Mouse (Mus musculus) embryo, embryonic 10 days (tissue): ENCODE data around the gene Pklr.

Source experiments
- DNase-seq: peaks from one replicate; pipeline ENCODE4 v3.0.0-alpha.2; 2015; ENCODE audit warnings: low spot score

The Pklr gene

DNA sequence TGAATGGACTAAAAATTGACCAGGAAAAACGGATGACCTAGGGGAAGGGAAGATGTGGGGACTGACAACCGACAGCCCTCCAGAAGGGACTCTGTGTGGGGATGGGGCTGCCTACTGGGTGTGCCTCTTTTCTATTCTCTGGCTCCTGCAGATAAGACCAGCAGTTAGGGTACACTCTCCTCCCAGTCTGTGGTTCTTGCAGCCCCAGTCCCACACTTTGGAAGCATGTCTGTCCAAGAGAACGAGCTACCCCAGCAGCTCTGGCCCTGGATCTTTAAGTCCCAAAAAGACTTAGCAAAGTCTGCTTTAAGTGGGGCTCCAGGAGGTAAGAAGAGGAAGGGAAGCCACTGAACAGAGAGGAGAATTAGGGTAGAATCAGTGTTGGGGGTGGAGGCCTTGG is at the start of gene Pklr:
TSS of gene Pklr (plus strand) at position 185 of the 400 bp plus-strand sequence.
- no peak for DNase-seq

DNA sequence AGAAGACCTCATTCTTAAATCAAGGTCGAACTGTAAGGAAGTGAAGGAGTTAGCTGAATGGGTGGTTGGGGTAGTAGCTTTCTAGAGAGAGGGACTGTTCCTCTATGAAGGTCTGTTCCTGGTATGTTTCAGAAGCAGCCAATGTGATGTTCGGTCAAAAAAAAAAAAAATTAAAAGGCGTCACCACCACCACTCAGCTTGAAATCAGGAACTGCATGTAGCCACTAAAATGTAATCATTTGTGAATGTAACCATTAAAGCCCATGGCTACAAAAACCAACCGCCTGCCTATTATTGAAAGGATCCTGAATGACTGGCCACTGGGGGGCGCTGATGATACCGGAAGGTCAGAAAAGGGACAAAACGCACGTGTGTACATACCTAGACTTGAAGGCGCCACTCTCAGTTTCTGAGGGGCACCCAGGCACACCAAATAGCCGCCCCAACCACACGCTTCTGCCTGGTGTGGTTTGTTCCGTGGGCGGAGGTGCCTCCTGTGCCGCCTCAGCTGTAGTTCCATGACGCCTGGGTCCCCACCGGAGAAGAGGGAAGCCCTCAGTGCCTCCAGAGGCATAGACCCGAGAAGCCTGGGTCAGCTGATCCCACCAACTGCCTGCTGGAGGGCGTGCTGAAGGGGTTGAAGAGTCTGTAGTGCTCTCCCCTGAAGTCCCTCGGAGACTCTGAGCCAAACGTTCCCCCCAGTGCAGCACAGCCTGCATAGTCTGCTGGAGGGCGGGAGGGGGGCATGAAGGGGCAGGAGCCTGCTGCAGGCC is 48.4 kb upstream of the Pklr start:
- DNase-seq: peak; percentile 83

DNA sequence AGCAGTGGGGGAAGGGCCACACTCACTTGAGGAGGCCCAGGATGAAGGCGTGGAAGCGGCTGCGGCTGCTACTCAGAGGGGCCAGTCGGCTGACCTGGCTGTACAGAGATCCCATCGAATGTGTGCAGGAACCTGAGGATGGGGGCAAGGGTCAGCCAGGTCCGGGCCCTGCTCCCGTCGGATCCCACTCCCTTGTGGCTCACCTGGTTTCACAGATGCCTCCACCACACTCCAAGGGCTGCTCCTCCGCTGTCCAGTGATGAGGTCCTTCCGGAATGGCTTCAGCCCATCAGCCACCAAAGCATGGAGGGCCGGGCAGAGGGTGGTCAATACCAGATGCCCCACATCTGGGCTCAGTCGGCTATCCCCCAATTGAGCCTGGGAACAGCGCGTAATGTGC is 47.0 kb upstream of the Pklr start:
- DNase-seq: no peak

DNA sequence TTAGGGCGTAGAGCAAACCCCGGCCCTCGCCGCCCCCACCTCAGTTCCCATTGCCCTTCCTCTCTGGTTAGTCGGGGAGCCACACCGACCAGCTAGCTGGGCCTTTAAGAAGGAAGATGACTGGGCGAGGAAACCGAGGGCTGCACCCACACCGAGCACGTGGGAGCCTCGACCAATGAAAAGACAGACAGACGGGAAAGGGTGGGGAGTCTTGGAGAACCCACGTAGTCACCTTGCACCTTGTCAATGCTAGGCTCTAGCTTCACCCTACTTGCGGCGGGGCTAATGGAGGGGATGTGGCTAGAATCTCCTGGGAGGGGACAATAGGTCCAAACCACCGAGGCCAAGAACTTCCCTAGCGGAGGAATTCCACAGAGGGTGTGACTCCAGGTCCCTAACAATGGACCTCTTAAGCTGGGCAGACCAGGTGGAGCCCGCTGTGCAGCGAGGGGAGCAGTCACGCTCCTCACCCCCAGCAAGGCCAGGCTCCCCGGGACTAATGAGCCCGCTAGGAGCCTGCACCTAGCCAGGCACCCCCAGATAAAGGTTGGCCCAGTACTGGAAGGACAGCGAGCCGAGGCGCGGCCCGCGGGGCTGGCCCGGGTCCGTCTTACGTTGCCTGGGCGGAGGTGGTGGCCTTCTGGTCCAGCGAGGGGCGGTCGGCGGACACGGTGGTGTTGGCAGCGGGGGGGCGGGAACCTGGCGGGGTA is 45.9 kb upstream of the Pklr start:
- peak; percentile 88 for DNase-seq

DNA sequence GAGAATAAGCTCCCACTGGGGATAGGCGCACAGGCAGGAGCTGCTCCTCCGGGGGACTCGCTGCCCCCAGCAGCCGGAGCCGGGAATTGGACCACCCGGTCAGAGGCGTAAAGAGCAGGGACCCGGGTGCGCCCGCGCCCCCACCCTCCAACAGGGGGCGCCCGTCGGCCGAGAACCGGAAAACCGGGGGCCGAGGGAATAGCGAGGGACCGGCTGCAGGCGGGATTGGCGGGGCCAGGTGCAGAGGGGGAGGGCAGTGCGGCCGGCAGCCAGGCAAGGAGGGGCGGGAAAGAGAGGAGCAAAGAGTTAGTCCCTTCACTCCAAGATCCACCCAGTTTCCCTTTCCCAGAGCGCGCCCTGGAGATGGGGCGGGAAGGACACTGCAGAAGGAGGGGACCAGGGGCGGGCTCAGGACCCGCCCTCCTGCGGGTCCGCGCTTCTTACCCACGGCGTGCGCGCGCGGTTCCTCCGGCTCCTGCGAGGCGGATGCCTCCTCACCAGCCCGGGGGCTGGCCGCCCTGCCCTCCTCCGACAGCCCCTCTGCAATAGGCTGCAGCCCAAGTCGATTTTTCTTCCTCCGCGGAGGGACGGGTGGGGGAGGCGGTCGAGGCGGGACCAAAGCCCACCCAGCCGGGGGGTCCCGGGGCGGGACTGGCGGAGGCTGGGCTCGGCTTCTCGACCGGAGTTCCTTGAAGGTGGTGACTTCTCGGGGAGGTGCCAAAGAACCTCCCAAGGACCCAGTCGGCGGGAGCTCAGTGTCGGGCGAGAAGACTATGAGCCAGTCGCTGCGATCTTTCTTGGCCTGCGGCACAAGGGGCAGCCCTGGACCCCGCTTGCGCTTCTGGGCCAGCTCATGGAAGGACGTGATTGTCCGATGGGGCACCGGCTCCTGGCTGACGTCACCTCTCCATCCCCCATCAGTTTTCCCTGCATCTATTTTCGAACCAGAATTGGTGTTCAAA is 45.0 kb upstream of the Pklr start:
- DNase-seq: peak; percentile 75

DNA sequence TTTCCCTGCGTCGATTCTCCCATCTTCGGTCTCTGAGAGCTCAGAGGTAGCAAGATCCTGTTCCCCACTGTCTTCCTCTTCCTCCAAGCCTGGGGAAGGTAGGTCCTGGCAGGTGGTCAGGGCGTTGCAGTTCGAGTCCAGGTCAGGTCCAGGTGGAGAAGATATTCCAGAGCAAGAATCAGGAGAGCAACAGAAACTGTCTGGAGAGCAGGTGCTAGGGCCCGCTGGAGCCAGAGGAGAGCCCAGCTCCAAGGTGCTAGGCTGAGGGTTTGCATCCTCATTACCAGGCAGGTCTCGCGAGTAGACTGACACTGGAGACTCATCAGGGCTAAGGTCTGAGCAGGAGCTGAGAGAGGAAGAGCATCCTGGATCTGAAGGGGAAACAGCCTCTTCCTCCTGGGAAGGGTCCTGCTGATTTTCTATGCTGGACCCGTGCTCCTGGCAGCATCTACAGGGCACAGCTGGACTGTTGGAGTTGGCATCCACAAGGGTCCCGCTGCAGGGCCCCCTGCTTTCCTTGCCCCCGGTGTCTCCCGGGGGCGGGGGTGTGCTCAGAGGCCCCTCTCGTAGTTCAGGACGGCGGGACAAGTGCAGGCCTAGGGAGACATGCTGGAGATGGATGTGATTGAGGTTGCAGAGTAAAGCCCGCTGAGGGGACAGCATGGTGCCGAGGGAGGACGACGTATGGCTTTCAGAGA is 44.0 kb upstream of the Pklr start:
- peak; percentile 28 for DNase-seq

DNA sequence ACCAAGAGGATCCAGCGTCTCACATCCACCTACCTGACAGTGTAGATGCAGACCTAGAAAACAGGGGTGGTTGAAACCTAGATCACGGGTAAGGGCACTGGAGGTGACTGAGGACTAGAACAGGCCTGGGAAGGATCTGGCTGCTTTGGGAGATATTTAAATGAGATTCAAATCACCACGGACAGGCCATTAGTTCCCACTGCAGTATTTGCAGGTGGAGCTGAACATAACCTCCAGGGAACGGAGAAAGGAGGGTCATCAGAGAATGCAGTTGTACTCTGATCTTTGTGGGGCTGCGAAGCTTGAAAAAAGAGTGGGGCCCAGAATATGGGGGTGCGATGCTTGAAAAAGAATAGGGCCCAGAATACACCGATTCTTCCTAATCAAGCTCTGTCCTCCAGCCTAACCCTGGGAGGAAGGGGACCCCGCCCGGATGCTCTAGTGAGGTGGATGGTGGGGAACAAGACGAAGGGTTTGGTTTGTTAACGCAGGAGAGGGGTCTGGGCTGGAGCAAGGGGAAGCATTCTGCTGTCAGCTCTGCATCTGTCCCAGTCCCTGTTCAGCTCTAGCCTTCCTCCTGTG is 43.3 kb upstream of the Pklr start:
- no peak for DNase-seq

DNA sequence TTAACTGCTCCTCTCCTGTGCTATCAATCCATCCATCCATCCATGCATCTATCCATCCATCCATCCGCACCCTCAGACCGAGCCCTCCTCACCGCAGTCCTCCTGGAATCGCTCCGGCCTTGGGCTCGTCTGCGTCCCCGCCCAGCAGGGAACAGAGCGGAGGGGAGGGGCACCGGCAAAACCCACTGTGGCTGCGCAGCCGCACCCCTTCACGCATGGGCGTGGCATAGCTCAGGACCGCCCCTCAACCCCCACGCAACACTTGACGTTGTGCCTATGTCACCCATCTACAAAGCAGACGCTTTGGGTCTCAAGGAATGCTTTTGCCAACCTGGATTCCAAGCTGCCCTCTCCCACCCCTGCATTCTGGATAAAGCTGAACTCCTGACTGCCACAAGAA is 42.8 kb upstream of the Pklr start, which contains the start of gene Rusc1:
TSS of gene Rusc1 (minus strand) at position 137 of the 400 bp plus-strand sequence.
- peak; percentile 89 for DNase-seq

DNA sequence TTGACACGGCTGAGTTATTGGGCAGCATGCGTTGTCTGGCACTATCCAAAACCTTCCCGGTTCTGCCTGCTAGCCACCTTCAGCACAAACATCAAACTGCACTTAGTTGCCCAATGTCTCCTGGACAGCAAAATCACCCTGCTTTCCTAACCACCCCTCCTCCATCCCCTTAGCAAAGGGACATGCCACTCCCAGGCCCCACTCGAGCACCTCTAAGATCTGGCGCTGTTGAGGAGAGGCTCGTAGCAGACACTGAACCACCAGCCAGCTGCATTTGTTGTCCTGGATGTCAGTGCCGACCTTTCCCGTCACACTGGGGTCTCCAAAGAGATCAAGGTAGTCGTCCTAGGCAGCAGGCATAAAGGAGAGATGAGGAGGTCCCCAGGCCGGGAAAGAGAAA is 41.9 kb upstream of the Pklr start:
- DNase-seq: no peak

DNA sequence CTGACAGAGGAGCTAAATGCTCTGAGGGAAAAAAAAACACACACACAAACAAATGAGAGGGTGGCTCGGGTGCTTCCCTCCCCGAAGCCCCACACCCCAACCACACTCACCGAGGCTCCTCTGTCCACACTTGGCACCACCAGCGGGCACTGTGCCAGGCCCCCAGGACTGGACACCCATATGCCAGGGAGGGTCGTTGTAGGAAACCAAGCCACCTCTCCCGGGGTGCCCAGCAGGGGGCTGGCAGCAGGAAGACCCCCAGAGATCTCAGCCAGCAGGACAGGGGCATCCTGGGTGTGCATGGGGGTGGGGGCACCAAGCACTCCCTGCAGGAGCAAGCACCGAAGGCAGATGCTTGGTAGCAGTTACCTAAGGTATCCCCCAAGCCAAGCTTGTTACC is 35.1 kb upstream of the Pklr start, which contains the start of gene Gm43738:
TSS of gene Gm43738 (minus strand) at position 289 of the 400 bp plus-strand sequence.
- no peak for DNase-seq

DNA sequence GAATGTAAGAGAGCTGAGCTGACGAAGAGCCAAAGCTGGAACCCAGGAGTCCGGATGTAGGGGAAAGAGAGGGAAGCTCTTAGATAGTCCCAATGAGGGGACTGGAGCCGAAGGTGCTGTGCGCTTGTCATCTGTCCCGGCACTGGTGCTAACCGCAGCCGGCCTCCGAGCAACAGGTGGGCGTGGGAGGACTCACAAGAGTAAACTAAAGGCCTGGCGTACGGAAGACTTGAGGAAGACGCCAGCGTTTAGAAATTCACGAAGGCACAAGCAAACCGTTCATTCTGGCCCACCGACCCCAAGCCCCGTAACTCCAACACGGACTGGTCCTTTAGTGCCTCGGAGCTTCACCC is 34.5 kb upstream of the Pklr start:
- DNase-seq: no peak

DNA sequence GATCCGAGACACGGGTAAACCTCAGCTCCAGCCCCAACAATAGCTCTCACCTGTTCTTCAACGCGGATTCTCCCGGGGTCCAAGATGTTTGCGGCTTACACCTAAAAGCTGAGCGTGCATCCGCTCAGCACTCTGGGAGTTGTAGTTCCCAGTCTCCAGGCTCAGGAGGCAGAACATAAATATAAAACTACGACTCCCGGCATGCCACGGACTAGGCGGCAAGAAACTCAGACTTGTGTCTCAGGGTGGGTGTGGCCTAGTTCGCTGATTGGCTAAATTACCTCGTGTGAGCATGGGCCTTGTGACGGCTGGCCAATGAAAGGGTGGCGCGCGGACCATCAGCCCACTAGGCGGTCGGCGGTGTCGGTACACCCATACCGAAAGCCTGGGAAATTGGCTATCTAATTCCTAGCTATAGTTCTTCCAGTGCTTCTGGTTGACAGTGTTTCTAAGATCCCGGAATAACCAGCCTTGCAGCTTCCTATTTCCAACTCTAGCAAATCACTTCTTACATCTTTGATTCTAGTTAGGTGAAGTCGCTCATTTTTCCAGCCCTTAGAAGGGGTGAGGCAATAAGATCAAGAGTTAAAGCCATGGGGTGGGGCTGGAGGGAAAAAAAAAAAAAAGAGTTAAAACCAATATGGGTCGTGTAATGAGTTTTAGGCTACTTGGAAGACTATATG is 34.0 kb upstream of the Pklr start, which contains the start of gene Fdps:
TSS of gene Fdps (minus strand) at position 148 of the 683 bp plus-strand sequence.
- peak; percentile 100 for DNase-seq

DNA sequence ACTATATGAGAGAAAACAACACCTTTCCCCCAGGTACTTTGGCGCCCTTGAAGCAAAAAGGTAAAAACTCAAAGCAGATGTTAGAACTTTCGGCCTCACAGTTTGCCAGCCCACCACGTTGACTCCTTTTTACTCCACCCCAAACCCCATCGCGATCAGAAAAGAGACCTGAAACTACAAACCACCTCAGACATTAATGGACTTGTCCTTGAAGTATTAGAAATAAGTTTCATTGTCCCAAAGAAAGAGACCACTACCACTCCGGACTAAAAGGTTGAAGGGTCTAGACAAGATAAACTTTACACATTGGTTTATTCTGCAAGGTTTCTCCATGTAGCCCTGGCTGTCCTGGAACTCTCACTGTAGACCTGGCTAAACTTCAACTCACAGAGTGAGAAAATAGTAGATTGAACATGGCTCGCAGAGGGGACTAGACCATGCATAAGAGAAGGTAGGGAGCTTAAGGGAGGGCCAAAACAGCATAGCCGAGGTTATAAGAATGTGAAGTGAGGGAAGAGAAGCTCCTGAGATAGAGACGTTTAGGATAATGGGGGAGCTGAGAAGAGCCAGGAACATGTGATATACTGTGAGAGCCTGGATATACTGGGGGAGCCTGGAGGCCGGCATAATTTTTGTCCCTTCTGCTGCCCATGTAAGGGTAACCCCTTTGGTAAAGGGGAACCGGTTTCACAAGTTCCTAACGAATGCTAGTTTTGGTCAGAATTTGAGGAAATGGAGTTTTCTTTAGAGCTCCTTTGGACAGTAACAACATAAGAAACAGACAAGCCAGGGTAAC is 33.2 kb upstream of the Pklr start:
- no peak for DNase-seq

DNA sequence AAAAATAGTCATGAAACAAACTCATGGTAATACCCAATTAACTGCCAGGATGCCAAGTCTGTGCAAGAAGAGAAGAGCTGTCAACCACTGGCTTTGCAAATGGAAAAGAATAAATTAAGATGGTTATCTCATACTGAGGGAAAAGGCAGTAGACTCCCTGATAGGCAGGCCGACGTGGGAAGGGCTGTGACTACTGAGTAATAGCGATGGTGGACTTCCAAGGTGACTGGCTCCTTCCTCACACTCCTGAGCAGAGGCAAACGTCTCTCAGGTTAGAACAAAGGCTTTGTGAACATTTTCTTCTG is 32.7 kb upstream of the Pklr start:
- no peak for DNase-seq

DNA sequence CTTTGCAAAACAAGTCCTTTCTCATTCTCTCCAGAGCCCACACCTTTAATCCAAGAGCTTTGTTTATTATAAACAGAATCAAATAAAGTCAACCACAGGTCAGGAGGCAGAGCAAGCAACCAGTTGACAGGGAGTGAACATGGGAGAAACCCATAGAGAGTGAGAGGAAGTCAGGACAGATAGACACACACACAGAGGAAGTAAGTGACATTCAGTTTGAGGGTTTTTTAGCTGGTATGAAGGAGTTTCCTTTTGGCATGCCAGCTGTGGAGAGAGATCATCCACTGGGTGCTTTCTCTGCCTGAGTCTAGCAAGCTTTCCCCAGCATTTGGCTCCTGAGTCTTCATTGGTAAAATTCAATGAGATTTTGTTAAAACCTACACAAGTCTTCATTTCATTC is 29.1 kb upstream of the Pklr start:
- DNase-seq: no peak

DNA sequence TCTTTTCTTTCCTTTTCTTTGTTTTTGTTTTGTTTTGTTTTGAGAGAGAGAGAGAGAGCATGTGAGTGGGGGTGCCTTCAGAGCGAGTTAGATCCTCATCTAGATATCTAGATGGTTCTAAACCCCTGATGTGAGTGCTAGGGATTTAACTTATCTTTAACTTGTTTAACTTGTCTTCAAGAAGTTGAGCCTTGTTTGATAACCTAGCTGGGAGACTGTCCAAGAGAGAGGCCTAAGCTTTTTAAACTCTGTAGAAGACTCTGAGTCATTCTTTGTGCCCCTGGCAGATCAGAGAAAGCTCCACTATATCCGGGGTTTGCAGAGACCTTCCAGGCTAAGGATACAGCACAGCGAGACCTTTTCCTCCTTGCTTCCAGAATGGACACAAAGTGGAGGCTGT is 28.4 kb upstream of the Pklr start:
- no peak for DNase-seq

DNA sequence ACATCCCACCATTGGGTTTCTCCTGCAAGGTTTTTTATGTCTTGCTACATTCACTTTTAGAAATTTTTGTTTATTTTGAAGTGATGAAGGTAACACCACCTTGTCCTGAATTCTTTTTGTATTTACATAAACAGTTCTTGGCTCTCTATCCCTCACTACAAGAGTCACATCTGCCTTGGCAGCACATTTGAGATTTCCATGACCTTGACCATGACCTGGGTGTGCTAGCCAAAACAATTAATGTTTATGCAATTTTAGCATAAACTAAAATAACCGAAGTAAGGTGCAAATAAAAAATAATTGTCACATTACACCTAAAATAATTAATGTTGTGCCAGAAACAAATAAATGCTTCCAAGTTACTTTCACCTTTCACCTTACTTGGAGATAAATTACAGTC is 27.8 kb upstream of the Pklr start:
- DNase-seq: no peak

DNA sequence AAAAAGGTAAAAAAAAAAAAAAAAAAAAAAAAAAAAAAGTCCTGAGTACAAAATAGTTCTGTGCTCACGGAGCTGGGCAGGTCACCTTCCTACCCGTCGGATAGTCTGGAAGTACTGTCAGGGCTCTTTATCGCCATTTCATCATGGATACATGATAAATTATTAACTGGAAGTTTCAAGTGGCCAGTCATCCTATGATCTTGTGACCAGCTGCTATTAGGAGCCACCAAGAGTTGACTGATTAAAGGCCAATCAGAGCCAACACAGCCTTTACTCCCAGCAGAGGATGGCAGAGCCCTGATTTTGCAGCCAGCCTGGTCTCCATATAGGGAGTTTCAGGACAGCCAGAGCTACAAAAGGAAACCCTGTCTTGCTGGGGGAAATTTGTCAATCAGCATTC is 22.9 kb upstream of the Pklr start:
- DNase-seq: no peak

DNA sequence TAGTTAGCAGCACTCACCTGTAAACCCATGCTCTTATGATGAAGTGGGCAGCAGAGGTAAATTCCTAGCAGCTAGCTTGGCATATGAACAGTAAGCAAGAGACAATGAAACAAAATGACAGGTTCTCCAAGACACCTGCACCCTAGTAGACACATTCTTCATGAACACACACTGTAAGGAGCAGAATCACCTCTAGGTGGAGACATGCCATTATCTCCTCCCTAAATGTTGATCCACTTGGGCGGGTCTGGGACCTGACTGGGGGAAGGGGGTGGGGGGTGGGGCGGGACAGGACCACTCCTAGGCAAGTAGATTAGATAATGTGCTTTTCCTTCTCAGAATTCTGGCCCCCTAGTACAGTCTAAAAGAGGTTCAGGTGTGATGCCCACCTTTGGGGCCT is 20.4 kb upstream of the Pklr start:
- peak; percentile 60 for DNase-seq

DNA sequence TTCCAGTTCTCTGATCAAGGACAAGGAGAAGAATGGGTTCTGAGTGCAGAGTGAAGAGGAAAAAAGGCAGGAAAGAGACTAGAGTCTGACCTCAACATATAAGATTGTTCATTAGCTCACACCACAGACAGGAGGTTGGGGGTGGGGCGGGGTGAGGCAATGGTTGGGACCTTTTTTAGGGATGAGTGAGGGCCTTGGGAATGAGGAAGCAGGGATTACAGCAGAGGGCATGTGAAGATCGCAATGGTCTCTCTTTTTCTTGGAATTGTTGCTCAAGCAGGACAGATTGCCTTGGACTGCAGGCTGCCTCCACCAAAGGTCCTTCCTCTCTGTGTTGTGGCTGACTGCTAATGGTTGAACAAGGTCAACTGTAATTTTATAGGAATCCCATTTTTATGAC is 12.6 kb upstream of the Pklr start:
- DNase-seq: no peak
